Mouse (Mus musculus): ENCODE data around the gene Klrb1f. TPM values are rescaled to one million over a fixed set of nuclear protein-coding genes. Genes with fewer than 3 reads are reported as not detected.

The Klrb1f gene
- total RNA-seq, 1 experiment from 2014 or later: 27.1 TPM

- ATAC-seq (replicated peaks; ENCODE audit: insufficient number of reproducible peaks, low FRiP score, low TSS enrichment, poor library complexity, severe bottlenecking): no peak
These were observed 55.9 kb downstream of the Klrb1f start for GRCm38 (mm10) chr6:129101604-129102003.

- 0 out of 2 replicates have a peak, but pooled peaks have one; percentile 27 for ATAC-seq (replicated peaks; ENCODE audit: insufficient number of reproducible peaks, low FRiP score, low TSS enrichment, poor library complexity, severe bottlenecking)
These were observed 57.3 kb downstream of the Klrb1f start for GRCm38 (mm10) chr6:129102858-129103555.

Other genes with a start within 250 kb of the Klrb1f start
- 0.57 TPM in 1 of 3 replicates, not detected in the others for gene Gm44511, start 219.6 kb upstream of the Klrb1f start, total RNA-seq (2017)
- gene Klrb1b, start 219.6 kb upstream of the Klrb1f start, total RNA-seq (2017): 99.8 to 219 TPM (median 100 TPM) in 3 replicates
- 129 to 160 TPM (median 147 TPM) in 3 replicates for gene Clec2i, start 158.3 kb upstream of the Klrb1f start, total RNA-seq (2017)
- 29.0 to 64.0 TPM (median 51.6 TPM) in 3 replicates for gene BC035044, start 154.8 kb upstream of the Klrb1f start, total RNA-seq (2017)
- gene Clec2g, start 111.5 kb upstream of the Klrb1f start, total RNA-seq (2017): 1.0 to 5.3 TPM in 2 of 3 replicates, not detected in the other
- gene Clec2e, start 55.0 kb downstream of the Klrb1f start, total RNA-seq (2017): 0.29 TPM in 1 of 3 replicates, not detected in the others
- gene Clec2d, start 134.7 kb downstream of the Klrb1f start, total RNA-seq (2017): 222 to 328 TPM (median 282 TPM) in 3 replicates
- gene Cd69, start 229.5 kb downstream of the Klrb1f start, total RNA-seq (2017): 122 to 324 TPM (median 301 TPM) in 3 replicates